Mouse (Mus musculus) kidney, embryonic 14.5 days (tissue): ENCODE measurements at regions not wholly inside any gene's neighbourhood (a gene's known extent, or its start where the extent isn't known, plus 50 kb on each side); places are given as distances from the start of the nearest gene placed in this dataset.

ENCODE experiments used
- ATAC-seq: fragments of 200-750 bp; cut with Nextera tagmentation; 2 replicates; pipeline ENCODE4 v1.8.0; 2017; ENCODE audit warnings: moderate number of reproducible peaks, mild to moderate bottlenecking, moderate TSS enrichment, moderate library complexity; ENCODE audit not compliant: low FRiP score, low TSS enrichment
- H3K27ac ChIP-seq: fragments of 300-500 bp; sonication (generic); 2 replicates; pipeline ENCODE4 v1.5.1; 2014; ENCODE audit warnings: low read depth, mild to moderate bottlenecking, low read length, moderate library complexity, mixed read lengths
- H3K27me3 ChIP-seq: fragments of 300-500 bp; sonication (generic); 2 replicates; pipeline ENCODE4 v1.6.1; 2014; ENCODE audit warnings: mild to moderate bottlenecking, low read length; ENCODE audit not compliant: control insufficient read depth, insufficient read depth
- H3K36me3 ChIP-seq: fragments of 300-500 bp; sonication (generic); 2 replicates; pipeline ENCODE4 v1.6.1; 2014; ENCODE audit warnings: low read length, mixed read lengths; ENCODE audit not compliant: control insufficient read depth, insufficient read depth
- H3K4me1 ChIP-seq: fragments of 300-500 bp; sonication (generic); 2 replicates; pipeline ENCODE4 v1.6.1; 2014; ENCODE audit warnings: low read length, mixed read lengths; ENCODE audit not compliant: control insufficient read depth, insufficient read depth
- H3K4me2 ChIP-seq: fragments of 300-500 bp; sonication (generic); replicated peaks from 2 replicates; pipeline ENCODE4 v1.6.1; 2014; ENCODE audit warnings: low read depth, mild to moderate bottlenecking, low read length
- H3K4me3 ChIP-seq: fragments of 300-500 bp; sonication (generic); 2 replicates; pipeline ENCODE4 v1.5.1; 2014; ENCODE audit warnings: mild to moderate bottlenecking, low read length
- H3K9ac ChIP-seq: fragments of 300-500 bp; sonication (generic); 2 replicates; pipeline ENCODE4 v1.6.1; 2014; ENCODE audit warnings: low read depth, mild to moderate bottlenecking, low read length, moderate library complexity
- H3K9me3 ChIP-seq: fragments of 300-500 bp; sonication (generic); 2 replicates; pipeline ENCODE4 v1.6.1; 2016; ENCODE audit warnings: low read length; ENCODE audit not compliant: control insufficient read depth
- WGBS: fragments of 180-500 bp; shearing (Covaris S2); extraction: QIAGEN DNeasy Blood & Tissue Kit; methylation state at CpG from one replicate; pipeline ENCODE4 v1.1.7; 2014; 5-methylcytosine and 5-hydroxymethylcytosine counted together

DNA sequence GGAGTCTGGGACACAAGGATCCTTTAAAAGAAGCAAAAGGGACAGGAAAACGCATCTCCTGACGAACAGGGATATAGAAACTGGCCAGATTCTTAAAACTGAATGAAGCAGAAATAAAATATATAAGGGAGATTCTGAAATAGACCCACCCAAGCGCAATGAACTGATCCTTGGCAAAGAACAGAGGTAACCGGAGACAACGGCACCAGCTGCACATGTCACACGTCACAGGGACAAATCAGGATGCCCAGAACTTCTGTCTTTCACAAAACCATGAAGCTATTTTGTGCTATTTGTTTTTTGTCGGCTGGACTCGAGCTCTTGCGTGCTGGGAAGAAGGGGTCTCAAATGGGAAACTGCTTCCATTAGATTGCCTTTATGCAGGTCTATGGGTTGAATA, 189.3 kb upstream of the A430005L14Rik start:
- Histone ChIP-seq H3K4me2 (no peak overlapping the region), H3K9me3 (no peaks in the 10 kb centered on the region), H3K27ac (no peak overlapping the region; the same call in 1 of the 2 replicates), H3K36me3 (no peaks in the 10 kb centered on the region), H3K4me3 (no peak overlapping the region), H3K4me1 (peaks cover 4% of the 10 kb centered on the region; the same call in 1 of the 2 replicates), H3K9ac (no peak overlapping the region), H3K27me3 (no peaks in the 10 kb centered on the region)
- ATAC-seq = no peak
- 80% methylated on average over 9 of the region's 9 CpGs for WGBS

DNA sequence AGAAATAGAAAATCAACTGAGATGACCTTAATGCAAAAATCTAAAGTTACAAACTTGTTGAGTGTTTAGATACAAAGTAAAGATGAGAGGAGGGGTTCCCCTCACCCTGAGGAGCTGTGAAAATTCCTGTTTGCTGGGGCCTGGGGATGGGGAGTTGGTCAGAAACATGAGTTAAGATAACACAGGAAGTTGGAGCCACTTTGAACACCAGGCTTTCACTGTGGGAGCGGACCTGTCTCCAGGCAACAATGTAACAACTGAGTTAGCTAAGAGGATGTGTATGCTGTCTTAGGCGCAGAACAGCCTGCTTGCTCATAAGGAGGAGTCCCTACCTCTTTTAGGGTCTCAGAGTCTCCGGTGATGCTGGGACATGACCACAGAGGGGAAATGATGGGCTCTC, 188.7 kb upstream of the A430005L14Rik start:
- H3K27me3 ChIP-seq = no peaks in the 10 kb centered on the region
- H3K4me2 ChIP-seq = no peak overlapping the region
- H3K4me3 ChIP-seq = no peak overlapping the region
- H3K9ac ChIP-seq = no peak overlapping the region
- no peaks in the 10 kb centered on the region for H3K9me3 ChIP-seq
- peaks cover 4% of the 10 kb centered on the region; the same call in 1 of the 2 replicates for H3K4me1 ChIP-seq
- ATAC-seq = no peak
- no peak overlapping the region; the same call in 1 of the 2 replicates for H3K27ac ChIP-seq
- WGBS = 36% methylated on average over 3 of the region's 3 CpGs
- H3K36me3 ChIP-seq = no peaks in the 10 kb centered on the region

DNA sequence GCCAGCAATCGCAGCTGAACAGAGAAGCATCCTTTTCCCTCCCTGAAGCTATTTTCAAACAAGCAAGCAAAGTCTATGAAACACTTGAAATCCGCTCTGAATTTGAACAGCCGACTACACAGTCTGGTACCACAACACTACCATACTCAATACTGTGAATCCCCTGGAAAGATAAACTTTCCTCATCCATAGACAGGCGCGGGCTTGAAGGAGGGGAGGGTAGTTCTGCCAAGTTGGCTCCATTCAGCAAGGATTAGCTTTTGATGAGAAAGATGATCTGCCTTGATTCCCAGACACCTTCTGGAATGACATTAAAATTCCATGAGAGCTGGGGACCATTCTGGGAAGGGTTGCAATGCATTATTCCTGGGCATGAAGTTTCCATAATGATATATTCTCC, 186.4 kb upstream of the A430005L14Rik start:
- ATAC-seq = no peak
- no peaks in the 10 kb centered on the region for H3K27me3 ChIP-seq
- H3K9ac ChIP-seq = no peak overlapping the region
- no peaks in the 10 kb centered on the region for H3K9me3 ChIP-seq
- H3K4me1 ChIP-seq = peaks cover 4% of the 10 kb centered on the region; the same call in 1 of the 2 replicates
- H3K4me3 ChIP-seq = no peak overlapping the region
- H3K27ac ChIP-seq = no peak overlapping the region
- 72% methylated on average over 5 of the region's 5 CpGs for WGBS
- H3K36me3 ChIP-seq = no peaks in the 10 kb centered on the region
- no peak overlapping the region for H3K4me2 ChIP-seq

DNA sequence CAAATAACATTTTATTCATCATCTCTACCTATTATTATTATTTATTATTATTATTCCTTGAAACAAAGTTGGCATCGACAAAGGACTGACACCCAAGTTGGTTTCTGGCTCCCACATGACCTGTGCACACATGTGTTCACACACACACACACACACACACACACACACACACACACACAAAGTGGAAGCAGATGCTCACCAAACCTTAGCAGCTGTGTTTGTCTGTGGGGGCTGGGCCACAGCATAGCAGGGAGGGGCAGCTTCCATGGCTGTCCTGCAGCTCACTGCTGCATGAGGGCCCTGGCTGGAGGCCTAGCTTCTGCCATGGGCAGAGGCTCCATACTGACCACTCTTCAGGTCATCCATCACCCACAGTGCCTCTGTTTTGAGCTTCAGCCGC, 176.5 kb upstream of the A430005L14Rik start:
- Histone ChIP-seq H3K27ac (no peak overlapping the region), H3K4me2 (no peak overlapping the region), H3K4me3 (no peak overlapping the region), H3K9ac (no peak overlapping the region), H3K36me3 (no peaks in the 10 kb centered on the region), H3K27me3 (no peaks in the 10 kb centered on the region), H3K9me3 (no peaks in the 10 kb centered on the region), H3K4me1 (no peaks in the 10 kb centered on the region)
- 73% methylated on average over 2 of the region's 2 CpGs for WGBS
- ATAC-seq = no peak

DNA sequence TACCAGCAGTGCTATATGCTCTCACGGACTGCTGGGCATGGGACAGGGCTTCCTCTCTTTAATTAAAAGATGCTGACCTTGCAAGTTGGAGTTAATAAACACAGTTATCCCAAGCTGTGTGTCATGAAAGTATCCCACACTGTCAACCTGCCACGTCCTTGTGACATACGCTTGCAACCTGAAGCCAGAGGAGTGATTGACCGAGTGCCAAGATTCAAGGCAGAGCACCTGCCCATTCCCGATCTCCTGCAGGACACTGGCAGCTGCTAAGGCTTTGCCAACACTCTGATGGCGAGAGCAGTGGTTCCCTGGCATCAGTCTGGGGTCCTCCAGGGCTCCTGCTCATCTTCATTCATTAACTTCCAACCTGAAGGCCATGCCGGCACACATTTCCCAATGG, 175.8 kb upstream of the A430005L14Rik start:
- no peak for ATAC-seq
- H3K9ac ChIP-seq = no peak overlapping the region
- no peak overlapping the region for H3K4me3 ChIP-seq
- H3K4me1 ChIP-seq = no peaks in the 10 kb centered on the region
- H3K4me2 ChIP-seq = no peak overlapping the region
- no peaks in the 10 kb centered on the region for H3K9me3 ChIP-seq
- H3K27ac ChIP-seq = no peak overlapping the region
- 72% methylated on average over 7 of the region's 7 CpGs for WGBS
- H3K27me3 ChIP-seq = no peaks in the 10 kb centered on the region
- no peaks in the 10 kb centered on the region for H3K36me3 ChIP-seq

DNA sequence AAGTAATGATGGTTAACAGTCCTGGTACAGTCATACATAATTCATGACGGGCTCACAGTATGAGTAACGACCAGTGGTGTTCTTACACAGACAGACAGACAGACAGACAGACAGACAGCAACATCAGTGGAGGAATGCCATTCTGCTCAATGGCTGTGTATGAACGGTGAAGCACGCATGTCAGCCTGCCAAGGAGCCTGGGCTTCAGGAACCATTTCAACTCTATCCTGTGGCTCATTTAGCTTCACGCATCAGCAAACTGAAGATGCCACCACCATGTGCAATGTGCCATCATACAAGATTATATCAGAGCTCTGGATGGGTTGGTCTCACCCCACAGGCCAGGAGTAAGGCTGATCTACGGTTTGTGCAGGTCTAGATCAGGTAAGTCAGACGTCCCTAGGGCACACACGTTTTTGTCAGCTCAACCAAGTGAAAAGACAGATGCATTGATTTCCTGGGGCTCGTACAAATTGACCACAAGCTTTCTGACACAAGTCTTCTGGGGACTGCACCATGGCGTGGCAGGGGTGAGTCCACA, 175.0 kb upstream of the A430005L14Rik start:
- H3K9ac ChIP-seq = no peak overlapping the region
- no peak for ATAC-seq
- H3K27ac ChIP-seq = no peak overlapping the region
- WGBS = 82% methylated on average over 10 of the region's 10 CpGs
- no peaks in the 10 kb centered on the region for H3K36me3 ChIP-seq
- H3K9me3 ChIP-seq = no peaks in the 10 kb centered on the region
- no peaks in the 10 kb centered on the region for H3K4me1 ChIP-seq
- no peak overlapping the region for H3K4me3 ChIP-seq
- H3K4me2 ChIP-seq = no peak overlapping the region
- H3K27me3 ChIP-seq = no peaks in the 10 kb centered on the region

DNA sequence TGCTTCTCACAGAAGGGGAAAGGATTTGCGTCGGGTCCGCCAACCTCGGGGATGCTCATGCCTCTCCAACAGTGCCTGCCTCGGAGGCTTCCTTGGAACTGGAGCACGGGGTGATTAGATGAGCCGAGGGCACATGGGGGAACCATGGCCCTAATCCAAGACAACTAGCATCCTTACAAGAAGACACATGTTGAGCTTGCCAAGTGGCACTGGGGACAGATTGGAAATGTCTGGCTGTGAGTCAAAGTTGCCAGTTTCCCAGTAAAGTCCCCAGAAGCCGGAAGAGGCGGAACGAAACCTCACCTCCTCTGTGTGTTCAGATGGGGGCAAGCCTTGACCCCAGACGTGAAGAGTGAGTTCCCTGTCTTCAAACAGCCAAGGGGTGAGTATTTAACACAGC, 172.6 kb upstream of the A430005L14Rik start:
- no peak overlapping the region for H3K4me2 ChIP-seq
- no peaks in the 10 kb centered on the region for H3K9me3 ChIP-seq
- H3K9ac ChIP-seq = no peak overlapping the region
- no peak overlapping the region for H3K4me3 ChIP-seq
- ATAC-seq = no peak
- H3K36me3 ChIP-seq = no peaks in the 10 kb centered on the region
- H3K27ac ChIP-seq = no peak overlapping the region
- WGBS = 89% methylated on average over 11 of the region's 11 CpGs
- no peaks in the 10 kb centered on the region for H3K27me3 ChIP-seq
- H3K4me1 ChIP-seq = no peaks in the 10 kb centered on the region; the same call in 1 of the 2 replicates

DNA sequence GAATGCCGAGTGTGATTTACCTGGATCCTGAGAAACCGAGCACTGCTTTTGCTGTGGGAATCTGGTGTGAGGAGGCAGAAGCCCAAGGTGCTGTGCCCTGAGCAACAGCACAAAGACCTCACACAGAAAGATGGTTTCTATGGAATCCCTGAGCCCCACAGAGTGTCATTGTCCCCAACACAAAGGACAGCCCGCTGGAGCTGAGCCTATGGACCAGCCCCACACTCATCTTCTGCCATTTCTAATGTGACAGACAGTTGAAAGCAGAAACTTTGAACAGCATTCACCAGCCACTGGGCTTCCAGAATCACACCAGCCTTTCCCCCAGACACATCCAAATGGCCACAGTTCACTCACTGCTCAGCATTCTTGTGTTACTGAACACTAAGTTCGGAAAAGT, 171.5 kb upstream of the A430005L14Rik start:
- 90% methylated on average over 4 of the region's 4 CpGs for WGBS
- Histone ChIP-seq H3K9ac (no peak overlapping the region), H3K4me3 (no peak overlapping the region), H3K27ac (no peak overlapping the region), H3K36me3 (no peaks in the 10 kb centered on the region), H3K4me1 (no peaks in the 10 kb centered on the region; the same call in 1 of the 2 replicates), H3K27me3 (no peaks in the 10 kb centered on the region), H3K9me3 (no peaks in the 10 kb centered on the region), H3K4me2 (no peak overlapping the region)
- ATAC-seq = no peak

DNA sequence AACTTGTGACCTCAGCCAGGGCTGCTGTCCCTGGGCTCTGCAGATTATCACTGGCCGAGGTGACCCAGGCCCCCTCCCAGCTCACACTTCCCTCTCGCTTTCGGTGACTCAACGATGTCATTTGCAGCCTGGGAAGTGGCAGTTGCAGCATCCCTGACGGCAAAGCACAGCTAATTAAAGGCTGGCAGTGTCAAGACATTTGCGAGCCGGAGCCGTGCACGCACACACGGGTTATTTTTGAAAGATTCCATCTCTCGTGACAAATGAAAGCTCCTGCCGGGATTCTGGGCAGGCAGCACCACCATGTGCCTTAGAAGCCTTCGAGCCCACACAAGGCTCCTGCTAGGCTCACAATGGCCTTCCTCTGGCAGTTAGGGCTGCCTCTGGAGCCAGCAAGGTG, 164.7 kb upstream of the A430005L14Rik start:
- Histone ChIP-seq H3K9me3 (no peaks in the 10 kb centered on the region), H3K4me3 (no peak overlapping the region), H3K4me2 (no peak overlapping the region), H3K4me1 (no peaks in the 10 kb centered on the region; the same call in 1 of the 2 replicates), H3K9ac (no peak overlapping the region), H3K27ac (no peak overlapping the region), H3K27me3 (no peaks in the 10 kb centered on the region; the same call in 1 of the 2 replicates), H3K36me3 (no peaks in the 10 kb centered on the region)
- no peak for ATAC-seq
- 36% methylated on average over 13 of the region's 13 CpGs for WGBS
